Mouse (Mus musculus) midbrain, postnatal 0 days (tissue): Measurements from ENCODE around the gene Cenpq. TPM values are rescaled to one million over a fixed set of nuclear protein-coding genes. Genes with fewer than 3 reads are reported as not detected.

Source experiments
- ATAC-seq: fragments of 200-750 bp; cut with Nextera tagmentation; 2 replicates; pipeline ENCODE4 v1.8.0; 2017; ENCODE audit warnings: moderate number of reproducible peaks, mild to moderate bottlenecking, moderate TSS enrichment, moderate library complexity; ENCODE audit not compliant: low FRiP score
- DNase-seq: peaks from one replicate; pipeline ENCODE4 v3.0.0-alpha.2; 2015; ENCODE audit warnings: low spot score
- H3K27ac ChIP-seq: fragments of 300-500 bp; sonication (generic); 2 replicates; pipeline ENCODE4 v1.5.1; 2014; ENCODE audit warnings: low read depth, mild to moderate bottlenecking, low read length, mixed read lengths
- H3K27me3 ChIP-seq: fragments of 300-500 bp; sonication (generic); 2 replicates; pipeline ENCODE4 v1.6.1; 2014; ENCODE audit warnings: low read length, control low read depth, mixed read lengths; ENCODE audit not compliant: insufficient read depth
- H3K36me3 ChIP-seq: fragments of 300-500 bp; sonication (generic); 2 replicates; pipeline ENCODE4 v1.6.1; 2014; ENCODE audit warnings: low read length, control low read depth, mixed read lengths; ENCODE audit not compliant: insufficient read depth
- H3K4me1 ChIP-seq: fragments of 300-500 bp; sonication (generic); 2 replicates; pipeline ENCODE4 v1.6.1; 2014; ENCODE audit warnings: mild to moderate bottlenecking, control low read depth, antibody characterized with exemption, low read length, mixed read lengths; ENCODE audit not compliant: insufficient read depth
- H3K4me2 ChIP-seq: fragments of 300-500 bp; sonication (generic); 2 replicates; pipeline ENCODE4 v1.6.1; 2014; ENCODE audit warnings: low read depth, mild to moderate bottlenecking, low read length, mixed read lengths; ENCODE audit not compliant: poor library complexity, severe bottlenecking
- H3K4me3 ChIP-seq: fragments of 300-500 bp; sonication (generic); 2 replicates; pipeline ENCODE4 v1.5.1; 2014; ENCODE audit warnings: low read depth, mild to moderate bottlenecking, low read length, moderate library complexity
- H3K9ac ChIP-seq: fragments of 300-500 bp; sonication (generic); replicated peaks from 2 replicates; pipeline ENCODE4 v1.6.1; 2014; ENCODE audit warnings: mild to moderate bottlenecking, low read length, moderate library complexity, mixed read lengths; ENCODE audit not compliant: poor library complexity, severe bottlenecking
- H3K9me3 ChIP-seq: fragments of 300-500 bp; sonication (generic); 2 replicates; pipeline ENCODE4 v1.6.1; 2016; ENCODE audit warnings: low read length, control low read depth
- CTCF ChIP-seq: IDR thresholded peaks from 2 replicates; pipeline ENCODE4 v1.5.1; 2016; ENCODE audit warnings: antibody characterized with exemption, mild to moderate bottlenecking
- WGBS: fragments of 180-500 bp; shearing (Covaris S2); extraction: QIAGEN DNeasy Blood & Tissue Kit; methylation state at CpG from one replicate; pipeline ENCODE4 v1.1.7; 2014; 5-methylcytosine and 5-hydroxymethylcytosine counted together
- polyA plus RNA-seq: library from polyadenylated mRNA; unstranded; fragments of >200 nt; fragmentation: Nextera tagmentation; extraction: Ambion mirVana; gene quantifications from 2 replicates; pipeline ENCODE4 v1.2.1, GENCODE M21; 2015
- total RNA-seq: library from RNA; depleted of rRNA; stranded (reverse); fragments of >200 nt; gene quantifications from 2 replicates; pipeline ENCODE4 v1.2.3, GENCODE M21; 2014; rRNA removed

Cenpq gene
- 2.8 and 3.9 TPM in 2 replicates for total RNA-seq
- 6.7 and 9.0 TPM in 2 replicates for polyA plus RNA-seq

DNA sequence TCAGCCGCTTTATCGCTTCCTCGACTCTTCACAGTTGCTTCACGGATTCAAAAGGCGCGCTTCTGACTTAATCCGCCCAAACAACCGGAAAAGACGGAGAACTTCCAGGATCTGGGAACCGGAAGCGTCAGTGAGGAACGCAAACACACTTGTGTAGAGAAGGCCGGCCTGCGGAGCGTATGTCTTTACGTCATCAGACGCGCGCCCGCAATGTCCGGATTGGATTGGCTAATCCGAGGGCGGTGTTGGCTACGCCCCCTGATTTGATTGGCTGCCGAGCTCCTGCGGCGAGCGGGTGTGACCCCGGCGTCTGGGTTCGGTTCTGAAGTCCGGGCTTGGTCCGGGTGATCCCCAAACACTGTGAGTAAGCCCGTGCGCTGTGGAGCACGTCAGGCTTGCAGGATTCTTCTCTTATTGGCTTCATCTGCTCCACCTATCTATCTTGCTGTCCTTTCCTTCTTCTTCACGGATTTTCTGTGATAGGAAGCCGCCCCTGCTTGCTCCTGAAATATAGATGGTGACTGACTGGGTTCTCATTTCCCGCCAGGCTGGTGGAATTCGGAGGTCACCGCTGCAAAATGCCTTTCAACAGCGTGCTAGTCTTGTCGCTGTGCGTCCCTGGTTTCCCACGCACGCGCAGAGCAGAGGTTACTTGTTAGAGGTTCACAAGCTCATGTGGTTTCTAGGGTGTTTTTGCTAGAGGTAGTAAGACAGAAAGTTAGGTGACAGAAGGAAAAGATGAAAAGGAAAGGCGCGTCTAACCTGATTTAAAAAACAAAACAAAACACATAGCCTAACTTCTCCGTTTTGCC, at the start of gene Cenpq, which contains the start of gene Mut:
Gene Cenpq, minus strand, starts transcription at position 628 of the 812 bp plus-strand sequence.
Gene Mut, plus strand, starts transcription at position 266 of the 812 bp plus-strand sequence.
- Histone ChIP-seq H3K36me3 (peaks cover 6% of the 10 kb centered on the region; the same call in 1 of the 2 replicates), H3K4me3 (peak within 1 kb of the TSS; percentile 67), H3K4me1 (no peaks in the 10 kb centered on the region), H3K4me2 (peak within 1 kb of the TSS; percentile 77), H3K27me3 (no peaks in the 10 kb centered on the region), H3K9me3 (no peaks in the 10 kb centered on the region), H3K27ac (peak within 1 kb of the TSS; percentile 96), H3K9ac (peak within 1 kb of the TSS; percentile 69)
- TF ChIP-seq CTCF = no peak
- DNase-seq (peak; percentile 100), ATAC-seq (peak; percentile 100)
- WGBS = under 1% methylated on average over 50 of the region's 50 CpGs

DNA sequence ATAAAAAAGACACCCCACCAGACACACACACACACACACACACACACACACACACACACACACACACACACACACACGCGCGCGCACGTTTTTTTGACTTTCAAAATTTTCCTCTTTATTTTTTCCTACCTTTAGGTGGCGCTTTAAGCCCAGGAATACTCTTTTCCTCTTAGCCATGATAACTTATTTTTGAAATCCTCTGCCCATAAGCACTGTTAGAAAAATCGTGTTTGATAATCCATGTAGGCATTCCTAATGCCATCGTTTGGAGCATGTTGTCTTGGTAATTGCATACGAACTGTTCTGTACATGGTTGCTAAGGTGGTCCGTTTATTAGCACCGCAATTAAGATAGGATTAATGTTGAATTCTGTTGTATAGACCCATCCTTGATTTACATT, 43.1 kb upstream of the Cenpq start:
- peak; percentile 77 for TF ChIP-seq CTCF
- Histone ChIP-seq H3K27ac (no peak overlapping the region), H3K4me3 (no peak overlapping the region), H3K27me3 (no peaks in the 10 kb centered on the region), H3K4me1 (no peaks in the 10 kb centered on the region), H3K4me2 (no peak overlapping the region), H3K36me3 (no peaks in the 10 kb centered on the region), H3K9ac (no peak overlapping the region), H3K9me3 (no peaks in the 10 kb centered on the region)
- DNase-seq (peak; percentile 53), ATAC-seq (peak; percentile 49; the same call in 1 of the 2 replicates)
- 58% methylated on average over 11 of the region's 11 CpGs for WGBS

- DNase-seq (no peak), ATAC-seq (no peak)
- no peak overlapping the region for H3K27ac ChIP-seq
- H3K4me2 ChIP-seq = no peak overlapping the region
- no peak for TF ChIP-seq CTCF
- no peaks in the 10 kb centered on the region for H3K27me3 ChIP-seq
- H3K9me3 ChIP-seq = no peaks in the 10 kb centered on the region
- H3K36me3 ChIP-seq = peaks cover 10% of the 10 kb centered on the region; the same call in 1 of the 2 replicates
- WGBS = 97% methylated on average over 3 of the region's 3 CpGs
- no peak overlapping the region for H3K4me3 ChIP-seq
- no peak overlapping the region for H3K9ac ChIP-seq
- H3K4me1 ChIP-seq = no peaks in the 10 kb centered on the region
These were observed 13.7 kb upstream of the Cenpq start for GRCm38 (mm10) chr17:40948518-40948917.

GRCm38 (mm10) chr17:40933985-40934384, 862 bp downstream of the Cenpq start:
- H3K9me3 ChIP-seq = no peaks in the 10 kb centered on the region
- no peak for TF ChIP-seq CTCF
- H3K27ac ChIP-seq = no peak overlapping the region
- H3K27me3 ChIP-seq = no peaks in the 10 kb centered on the region
- ATAC-seq (peak; percentile 19), DNase-seq (no peak)
- H3K4me2 ChIP-seq = peak overlapping the region; percentile 77
- H3K9ac ChIP-seq = 0 out of 2 replicates have a peak overlapping the region, but pooled peaks have one; percentile 24
- under 1% methylated on average over 14 of the region's 14 CpGs for WGBS
- H3K4me1 ChIP-seq = no peaks in the 10 kb centered on the region
- H3K36me3 ChIP-seq = 0 out of 2 replicates have a peak, but pooled peaks cover under 1% of the 10 kb centered on the region
- peak overlapping the region; percentile 67 for H3K4me3 ChIP-seq

DNA sequence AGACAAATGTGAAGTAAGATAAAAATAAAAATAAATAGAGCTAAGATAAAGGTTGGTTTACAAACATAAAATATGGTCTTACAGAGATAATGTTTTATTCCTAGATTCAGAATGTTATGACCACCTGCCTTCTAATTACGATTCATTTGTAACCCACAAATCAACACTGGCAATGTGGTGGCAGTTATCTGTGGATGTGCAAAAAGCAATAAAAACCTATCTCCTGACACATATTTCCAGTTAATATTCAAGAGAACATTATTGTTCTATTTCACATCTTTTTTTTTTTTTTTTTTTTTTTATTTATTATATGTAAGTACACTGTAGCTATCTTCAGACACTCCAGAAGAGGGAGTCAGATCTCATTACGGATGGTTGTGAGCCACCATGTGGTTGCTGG, 19.3 kb downstream of the Cenpq start:
- 95% methylated on average over 1 of the region's 2 CpGs for WGBS
- Histone ChIP-seq H3K27ac (no peak overlapping the region), H3K4me2 (no peak overlapping the region), H3K4me3 (no peak overlapping the region), H3K4me1 (no peaks in the 10 kb centered on the region), H3K36me3 (no peaks in the 10 kb centered on the region), H3K27me3 (no peaks in the 10 kb centered on the region), H3K9ac (no peak overlapping the region), H3K9me3 (no peaks in the 10 kb centered on the region)
- DNase-seq (no peak), ATAC-seq (no peak)
- no peak for TF ChIP-seq CTCF

DNA sequence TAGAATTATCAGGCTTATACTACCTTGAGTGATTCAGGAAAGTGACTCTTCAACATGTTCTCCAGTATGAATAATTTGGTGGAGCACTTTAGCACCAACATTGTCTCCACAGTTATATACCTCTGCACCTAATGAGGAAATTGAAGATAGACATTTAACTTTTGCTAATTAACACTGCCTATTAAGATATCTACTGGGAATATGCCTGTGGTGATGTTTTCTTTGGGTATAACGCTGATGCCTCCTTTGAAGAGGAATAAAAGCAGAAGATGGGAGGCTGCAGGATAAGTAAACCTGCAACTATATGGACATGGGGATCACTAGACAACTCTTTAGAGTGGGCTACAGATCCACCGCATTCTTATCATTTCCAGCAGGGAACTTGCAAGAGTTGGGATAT, 20.6 kb downstream of the Cenpq start, which contains the start of gene Glyatl3:
Gene Glyatl3, minus strand, starts transcription at position 101 of the 400 bp plus-strand sequence.
- no peak within 1 kb of the TSS for H3K9ac ChIP-seq
- H3K4me2 ChIP-seq = no peak within 1 kb of the TSS
- ATAC-seq = no peak
- WGBS = 91% methylated on average over 2 of the region's 2 CpGs
- H3K36me3 ChIP-seq = no peaks in the 10 kb centered on the region
- no peaks in the 10 kb centered on the region for H3K9me3 ChIP-seq
- DNase-seq = no peak
- no peak for TF ChIP-seq CTCF
- no peak within 1 kb of the TSS for H3K4me3 ChIP-seq
- no peak within 1 kb of the TSS for H3K27ac ChIP-seq
- no peaks in the 10 kb centered on the region for H3K4me1 ChIP-seq
- H3K27me3 ChIP-seq = no peaks in the 10 kb centered on the region
